Mouse (Mus musculus) liver, embryonic 11.5 days (tissue): ENCODE data around the gene Cdc42ep1. TPM values are rescaled to one million over a fixed set of nuclear protein-coding genes. Genes with fewer than 3 reads are reported as not detected.

Source experiments
- ATAC-seq: fragments of 200-750 bp; cut with Nextera tagmentation; replicated peaks from 2 replicates; pipeline ENCODE4 v1.8.0; 2017; ENCODE audit warnings: moderate number of reproducible peaks, mild to moderate bottlenecking, moderate TSS enrichment, moderate library complexity; ENCODE audit not compliant: low FRiP score
- DNase-seq: peaks from one replicate; pipeline ENCODE4 v3.0.0-alpha.2; 2017; ENCODE audit warnings: low spot score
- H3K27ac ChIP-seq: fragments of 300-500 bp; sonication (generic); 2 replicates; pipeline ENCODE4 v1.5.1; 2014; ENCODE audit warnings: mild to moderate bottlenecking, low read depth, low read length, control low read depth
- H3K27me3 ChIP-seq: fragments of 300-500 bp; sonication (generic); replicated peaks from 2 replicates; pipeline ENCODE4 v1.6.1; 2014; ENCODE audit warnings: low read length, mixed read lengths; ENCODE audit not compliant: control insufficient read depth, insufficient read depth
- H3K36me3 ChIP-seq: fragments of 300-500 bp; sonication (generic); 2 replicates; pipeline ENCODE4 v1.6.1; 2014; ENCODE audit warnings: mild to moderate bottlenecking, low read length, moderate library complexity, mixed read lengths; ENCODE audit not compliant: control insufficient read depth, insufficient read depth
- H3K4me1 ChIP-seq: fragments of 300-500 bp; sonication (generic); replicated peaks from 2 replicates; pipeline ENCODE4 v1.6.1; 2014; ENCODE audit warnings: low read length, mixed read lengths; ENCODE audit not compliant: control insufficient read depth, insufficient read depth
- H3K4me2 ChIP-seq: fragments of 300-500 bp; sonication (generic); 2 replicates; pipeline ENCODE4 v1.6.1; 2014; ENCODE audit warnings: mild to moderate bottlenecking, control low read depth, moderate library complexity
- H3K4me3 ChIP-seq: fragments of 300-500 bp; sonication (generic); 2 replicates; pipeline ENCODE4 v1.5.1; 2014; ENCODE audit warnings: low read depth, low read length, control low read depth
- H3K9ac ChIP-seq: fragments of 300-500 bp; sonication (generic); 2 replicates; pipeline ENCODE4 v1.6.1; 2014; ENCODE audit warnings: low read depth, low read length, control low read depth
- H3K9me3 ChIP-seq: fragments of 300-500 bp; sonication (generic); 2 replicates; pipeline ENCODE4 v1.6.1; 2016; ENCODE audit warnings: low read length, inconsistent platforms, mixed read lengths; ENCODE audit not compliant: control insufficient read depth
- WGBS: fragments of 180-500 bp; shearing (Covaris S2); extraction: QIAGEN DNeasy Blood & Tissue Kit; methylation state at CpG from one replicate; pipeline ENCODE4 v1.1.7; 2014; 5-methylcytosine and 5-hydroxymethylcytosine counted together
- polyA plus RNA-seq: library from polyadenylated mRNA; unstranded; fragments of >200 nt; fragmentation: Nextera tagmentation; extraction: Ambion mirVana; gene quantifications from 2 replicates; pipeline ENCODE4 v1.2.1, GENCODE M21; 2014

Gene Cdc42ep1
- polyA plus RNA-seq, 1 experiment from 2014 or later, result 23.9 TPM

DNA sequence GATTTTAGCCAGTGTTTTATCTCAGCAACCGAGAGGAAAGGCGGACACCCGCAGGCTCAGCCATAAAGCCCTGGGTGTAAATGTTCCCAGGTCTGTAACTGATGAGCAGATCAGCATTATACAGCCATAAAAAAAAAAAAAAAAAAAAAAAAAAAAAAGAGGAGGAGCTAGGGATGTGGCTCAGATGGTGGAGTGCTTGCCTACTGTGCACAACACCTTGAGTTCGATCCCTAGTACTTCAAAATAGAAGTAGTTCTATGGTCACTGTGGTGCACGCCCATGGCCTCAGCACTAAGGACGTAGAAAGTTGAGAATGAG is 26.4 kb upstream of the Cdc42ep1 start:
- Histone ChIP-seq H3K9ac (no peak overlapping the region), H3K4me3 (no peak overlapping the region), H3K4me2 (no peak overlapping the region), H3K27me3 (no peaks in the 10 kb centered on the region), H3K9me3 (no peaks in the 10 kb centered on the region), H3K36me3 (no peaks in the 10 kb centered on the region), H3K4me1 (peaks cover 6% of the 10 kb centered on the region; the same call in 1 of the 2 replicates), H3K27ac (no peak overlapping the region)
- DNase-seq (no peak), ATAC-seq (no peak)
- WGBS, result 45% methylated on average over 6 of the region's 6 CpGs

DNA sequence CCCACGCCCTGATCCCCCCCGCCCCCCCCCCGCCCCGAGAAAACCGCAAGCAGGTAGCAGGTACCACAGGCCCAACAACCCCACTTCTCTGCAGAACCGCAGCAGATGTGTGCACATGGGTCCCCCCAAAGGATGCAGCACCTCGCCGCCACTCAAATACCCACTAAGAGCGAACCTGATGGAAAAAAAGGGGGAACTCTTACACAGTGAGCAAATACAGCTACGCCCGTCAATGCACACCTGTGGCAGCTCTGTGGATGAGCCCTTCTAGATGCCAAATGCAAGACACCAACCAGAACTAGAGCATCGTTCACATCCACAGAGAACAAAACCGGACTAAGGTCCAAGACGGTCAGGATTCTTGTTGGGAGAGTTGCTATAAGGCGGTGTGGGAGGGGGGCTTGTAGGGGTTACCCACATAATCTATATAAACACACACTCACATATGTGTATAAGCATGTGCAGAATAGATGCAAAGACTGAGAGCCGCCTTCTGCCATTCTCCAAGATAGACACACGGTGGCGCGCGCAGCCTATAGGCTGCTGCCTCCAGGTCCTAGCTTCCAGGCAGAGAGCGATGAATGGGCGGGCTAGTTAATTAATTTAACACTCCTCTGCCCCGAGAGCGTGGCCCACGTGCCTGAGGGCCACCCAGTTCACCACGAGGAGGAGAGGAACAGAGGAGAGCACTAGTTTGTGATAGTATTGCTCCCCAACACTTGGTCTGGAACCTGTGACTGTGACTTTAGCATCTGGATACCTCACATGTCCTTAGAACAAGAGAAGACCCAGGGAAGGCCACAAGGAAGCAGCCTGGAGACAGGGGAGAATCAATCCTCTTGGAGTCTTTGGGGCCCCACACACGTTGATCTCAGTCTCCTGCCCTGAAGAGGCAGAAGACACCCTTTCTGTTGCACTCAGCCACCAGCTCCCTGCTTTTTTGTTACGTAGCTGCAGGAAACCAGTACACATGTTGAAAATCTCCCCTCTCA is 15.9 kb upstream of the Cdc42ep1 start:
- H3K27me3 ChIP-seq, result no peaks in the 10 kb centered on the region
- ATAC-seq (peak; percentile 64), DNase-seq (no peak)
- no peak overlapping the region for H3K9ac ChIP-seq
- no peak overlapping the region for H3K27ac ChIP-seq
- no peak overlapping the region for H3K4me2 ChIP-seq
- H3K36me3 ChIP-seq, result no peaks in the 10 kb centered on the region
- H3K9me3 ChIP-seq, result no peaks in the 10 kb centered on the region
- WGBS, result 21% methylated on average over 28 of the region's 28 CpGs
- no peaks in the 10 kb centered on the region for H3K4me1 ChIP-seq
- no peak overlapping the region for H3K4me3 ChIP-seq

DNA sequence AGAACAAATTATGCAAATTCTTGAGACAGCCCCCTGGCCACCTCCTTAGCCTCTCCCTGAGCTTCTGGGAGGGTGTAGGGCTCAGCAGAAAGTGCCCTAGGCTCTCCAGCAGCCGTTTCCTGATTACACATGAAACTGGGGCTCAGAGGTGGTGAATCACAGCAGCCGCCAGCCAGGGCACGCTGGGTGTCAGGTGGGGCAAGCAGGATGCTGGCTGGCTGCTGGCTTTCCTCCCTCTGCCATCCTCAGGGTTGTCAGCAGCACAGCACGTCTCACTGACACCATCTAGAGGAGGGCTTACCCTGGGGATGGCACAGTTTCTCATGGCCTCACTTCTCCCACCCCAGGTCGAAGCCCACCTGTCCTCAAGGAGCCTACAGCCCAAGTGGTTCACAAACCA is 14.1 kb upstream of the Cdc42ep1 start:
- Histone ChIP-seq H3K4me1 (peaks cover 15% of the 10 kb centered on the region), H3K36me3 (no peaks in the 10 kb centered on the region), H3K4me2 (no peak overlapping the region), H3K27ac (no peak overlapping the region), H3K27me3 (no peaks in the 10 kb centered on the region), H3K9ac (no peak overlapping the region), H3K9me3 (no peaks in the 10 kb centered on the region), H3K4me3 (no peak overlapping the region)
- DNase-seq (no peak), ATAC-seq (no peak)
- WGBS, result 40% methylated on average over 5 of the region's 5 CpGs

DNA sequence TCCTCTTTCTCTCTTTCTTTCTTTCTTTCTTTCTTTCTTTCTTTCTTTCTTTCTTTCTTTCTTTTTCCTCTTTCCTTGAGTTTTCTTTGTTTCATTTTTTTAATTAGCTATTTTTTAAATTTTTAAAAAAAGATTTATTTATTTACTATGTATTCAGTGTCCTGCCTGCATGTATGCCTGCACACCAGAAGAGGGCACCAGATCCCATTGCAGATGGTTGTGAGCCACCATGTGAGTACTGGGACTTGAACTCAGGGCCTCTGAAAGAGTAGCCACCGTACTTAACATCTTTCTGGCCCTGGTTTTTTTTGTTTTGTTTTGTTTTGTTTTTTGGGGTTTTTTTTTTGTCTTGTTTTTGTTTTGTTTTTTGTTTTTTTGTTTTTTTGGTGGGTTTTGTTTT is 12.8 kb upstream of the Cdc42ep1 start:
- H3K4me3 ChIP-seq, result no peak overlapping the region
- H3K27me3 ChIP-seq, result no peaks in the 10 kb centered on the region
- 84% methylated on average over 1 of the region's 1 CpGs for WGBS
- peaks cover 28% of the 10 kb centered on the region for H3K4me1 ChIP-seq
- no peak overlapping the region for H3K27ac ChIP-seq
- DNase-seq, result no peak
- H3K9ac ChIP-seq, result no peak overlapping the region
- no peaks in the 10 kb centered on the region for H3K9me3 ChIP-seq
- no peak overlapping the region for H3K4me2 ChIP-seq
- ATAC-seq, result no peak
- no peaks in the 10 kb centered on the region for H3K36me3 ChIP-seq

DNA sequence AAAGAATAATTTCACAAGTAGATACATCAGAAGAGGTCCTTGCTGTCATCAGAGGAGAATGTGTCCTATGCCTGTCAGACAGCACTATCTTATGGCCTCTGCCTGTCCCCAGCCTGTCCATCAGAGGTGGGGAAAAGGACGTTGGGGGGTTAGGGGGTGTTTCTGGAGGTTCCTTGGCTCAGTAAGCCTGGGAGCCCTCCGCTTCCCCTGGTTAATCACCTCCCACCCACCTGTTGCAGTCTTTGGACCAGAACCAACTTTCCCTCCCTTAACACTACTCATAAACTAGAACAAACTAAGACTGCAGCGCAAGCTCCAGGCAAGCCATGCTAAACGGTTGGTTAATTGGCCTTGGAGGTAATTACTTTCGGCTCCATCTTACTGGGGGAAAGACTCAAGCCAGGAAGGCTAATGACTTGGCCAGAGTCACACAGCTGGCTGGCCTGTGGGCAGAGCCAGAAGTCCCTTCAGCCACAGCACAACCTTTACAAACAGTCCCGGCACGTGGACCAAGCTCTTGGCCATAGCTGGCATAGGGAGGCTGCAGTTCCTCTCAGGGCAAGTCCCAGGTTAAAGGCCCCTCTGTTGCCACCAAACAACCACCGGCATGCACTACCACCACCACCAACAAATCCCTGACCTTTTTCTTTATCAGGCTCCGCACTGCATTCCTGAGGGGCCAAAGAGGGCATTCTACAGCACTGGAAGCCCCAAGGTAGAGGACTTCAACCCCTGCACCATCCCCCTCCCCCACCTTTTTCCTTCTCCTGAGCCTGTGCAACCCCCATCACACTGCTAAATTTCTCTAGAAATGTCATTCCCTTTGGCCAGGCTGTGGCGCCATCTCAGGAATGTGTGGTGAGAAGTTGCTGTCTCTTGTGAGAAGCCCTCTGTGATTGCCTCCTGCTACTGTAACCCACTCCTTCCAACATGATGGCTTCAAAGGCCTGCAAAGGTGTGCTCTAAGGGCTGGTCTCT is 11.4 kb upstream of the Cdc42ep1 start:
- ATAC-seq (no peak), DNase-seq (no peak)
- Histone ChIP-seq H3K27ac (peak overlapping the region; percentile 85; the same call in 1 of the 2 replicates), H3K4me1 (peaks cover 42% of the 10 kb centered on the region), H3K4me2 (no peak overlapping the region), H3K36me3 (no peaks in the 10 kb centered on the region), H3K9me3 (no peaks in the 10 kb centered on the region), H3K9ac (no peak overlapping the region), H3K4me3 (no peak overlapping the region), H3K27me3 (no peaks in the 10 kb centered on the region)
- 63% methylated on average over 10 of the region's 10 CpGs for WGBS

DNA sequence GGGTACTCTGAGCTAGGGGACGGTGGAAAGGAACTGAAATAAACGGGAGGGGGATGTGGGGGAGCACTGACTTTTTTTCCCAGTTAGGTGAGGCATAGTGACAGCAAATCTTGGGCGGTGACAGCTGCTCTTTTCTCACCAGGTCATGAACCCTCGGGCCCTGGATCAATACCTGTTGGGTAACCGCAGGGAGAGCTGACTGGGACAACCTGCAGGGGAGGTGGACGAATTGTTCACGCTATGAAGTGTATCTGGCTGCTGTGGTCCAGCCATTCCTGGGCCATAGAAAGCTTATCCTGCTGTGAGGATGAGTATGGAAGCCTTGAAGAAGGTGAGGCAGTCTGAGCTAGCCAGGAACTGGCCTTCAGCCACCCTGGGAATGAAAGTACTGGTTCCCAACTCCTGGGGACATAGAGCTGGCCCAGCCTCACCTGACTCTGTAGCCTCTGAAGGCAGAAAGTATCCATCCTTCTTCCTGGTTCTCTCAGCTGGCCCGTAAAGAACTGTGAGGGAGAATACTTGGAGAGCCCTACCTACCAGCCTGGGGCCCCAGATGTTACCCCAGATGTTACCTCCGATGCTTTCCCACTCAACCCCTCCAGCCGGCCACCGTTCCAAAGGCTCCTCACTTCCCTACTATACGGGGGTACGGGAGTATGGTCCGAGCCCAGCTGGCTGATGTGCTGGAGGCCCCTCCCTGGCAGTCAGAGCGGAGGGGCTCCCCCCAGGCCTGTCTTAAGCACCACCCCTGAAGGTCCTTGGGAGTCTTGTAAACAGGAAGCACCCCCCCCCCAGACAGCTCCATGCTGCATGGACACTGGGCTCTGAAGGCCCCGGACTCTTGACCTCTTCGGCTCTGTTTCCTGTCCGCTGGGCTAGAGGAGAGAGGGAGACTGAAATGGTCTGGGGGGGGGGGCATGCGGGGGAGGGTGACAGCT is 10.4 kb upstream of the Cdc42ep1 start:
- Histone ChIP-seq H3K27ac (peak overlapping the region; percentile 85), H3K9me3 (no peaks in the 10 kb centered on the region), H3K9ac (peak overlapping the region; percentile 30; the same call in 1 of the 2 replicates), H3K27me3 (no peaks in the 10 kb centered on the region), H3K4me2 (peak overlapping the region; percentile 43), H3K36me3 (no peaks in the 10 kb centered on the region), H3K4me1 (peaks cover 46% of the 10 kb centered on the region), H3K4me3 (no peak overlapping the region)
- WGBS, result 41% methylated on average over 19 of the region's 19 CpGs
- peak; percentile 55 for ATAC-seq
- no peak for DNase-seq

DNA sequence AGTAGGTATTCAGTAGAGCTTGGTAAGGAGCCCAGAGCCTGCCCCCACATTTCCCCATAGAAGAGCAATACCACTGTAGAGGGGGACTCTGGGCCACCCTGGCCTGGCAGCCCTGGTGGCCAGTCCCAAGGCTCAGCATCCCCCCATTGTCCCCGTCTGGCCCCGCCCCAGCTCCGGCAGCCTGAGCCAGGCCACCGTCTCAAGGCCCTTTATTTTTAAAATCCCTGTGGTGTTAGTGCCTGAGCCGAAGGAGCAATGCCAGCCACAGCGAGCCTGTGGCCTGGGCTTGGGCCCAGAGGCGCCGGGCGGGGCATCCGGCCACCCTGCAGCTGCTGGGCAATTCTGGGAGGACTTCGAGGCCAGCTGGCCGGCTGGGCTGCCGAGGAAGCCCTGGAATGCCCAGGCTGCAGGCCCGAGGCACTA is 9.7 kb upstream of the Cdc42ep1 start:
- H3K36me3 ChIP-seq, result no peaks in the 10 kb centered on the region
- 37% methylated on average over 14 of the region's 14 CpGs for WGBS
- H3K9ac ChIP-seq, result peak overlapping the region; percentile 34; the same call in 1 of the 2 replicates
- H3K27me3 ChIP-seq, result no peaks in the 10 kb centered on the region
- DNase-seq (no peak), ATAC-seq (peak; percentile 4; the same call in 1 of the 2 replicates)
- peak overlapping the region; percentile 85 for H3K27ac ChIP-seq
- H3K4me2 ChIP-seq, result peak overlapping the region; percentile 43; the same call in 1 of the 2 replicates
- no peaks in the 10 kb centered on the region for H3K9me3 ChIP-seq
- H3K4me3 ChIP-seq, result no peak overlapping the region
- peaks cover 46% of the 10 kb centered on the region for H3K4me1 ChIP-seq

DNA sequence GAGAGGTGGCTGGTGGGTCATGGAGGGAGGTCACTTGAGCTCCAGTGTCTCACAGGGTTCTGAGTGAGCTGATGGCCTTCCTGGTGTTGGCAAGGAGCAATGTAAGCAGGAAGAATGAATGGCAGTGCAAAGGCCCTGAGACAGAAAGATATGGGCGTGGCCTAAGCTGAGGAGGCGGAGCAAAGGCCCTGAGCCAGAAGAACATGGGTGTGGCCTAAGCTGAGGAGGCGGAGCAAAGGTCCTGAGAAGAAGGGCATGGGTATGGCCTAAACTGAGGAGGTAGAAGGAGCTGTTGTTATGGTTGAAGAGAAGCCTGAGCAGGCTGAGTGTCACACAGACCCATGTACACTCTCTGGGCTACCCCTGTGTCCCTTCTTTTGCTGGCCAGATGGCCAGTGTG is 8.8 kb upstream of the Cdc42ep1 start:
- peaks cover 46% of the 10 kb centered on the region for H3K4me1 ChIP-seq
- 79% methylated on average over 3 of the region's 3 CpGs for WGBS
- ATAC-seq (no peak), DNase-seq (no peak)
- no peak overlapping the region for H3K9ac ChIP-seq
- H3K9me3 ChIP-seq, result no peaks in the 10 kb centered on the region
- no peaks in the 10 kb centered on the region for H3K36me3 ChIP-seq
- no peak overlapping the region for H3K4me3 ChIP-seq
- peak overlapping the region; percentile 85 for H3K27ac ChIP-seq
- no peak overlapping the region for H3K4me2 ChIP-seq
- no peaks in the 10 kb centered on the region for H3K27me3 ChIP-seq
